Mouse (Mus musculus) lung, postnatal 0 days (tissue): ENCODE measurements around the gene Dbnl.

Source experiments
- CTCF ChIP-seq: IDR thresholded peaks from 2 replicates; pipeline ENCODE4 v1.5.1; 2016; ENCODE audit warnings: antibody characterized with exemption, mild to moderate bottlenecking
- EP300 ChIP-seq: IDR thresholded peaks from 2 replicates; pipeline ENCODE4 v1.6.1; 2016; ENCODE audit warnings: antibody characterized with exemption, mild to moderate bottlenecking, control low read depth

DNA sequence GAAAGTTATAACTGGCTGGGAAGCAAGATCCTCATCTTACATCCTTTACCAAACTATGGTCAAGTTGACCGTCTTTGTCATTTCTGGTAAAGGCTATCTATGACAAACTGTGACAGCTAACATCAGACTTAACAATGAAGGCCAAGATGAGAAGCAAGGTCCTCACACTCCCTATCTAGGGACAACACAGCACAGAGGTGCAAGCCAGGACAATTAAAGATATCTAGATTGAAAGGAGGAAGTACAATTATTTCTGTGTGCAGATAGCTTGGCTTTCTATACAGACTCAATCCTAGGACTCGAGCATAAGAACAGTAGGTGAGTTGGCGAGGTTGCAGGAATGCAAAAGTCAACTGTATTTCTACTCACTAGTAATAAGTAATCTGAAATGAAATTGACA lies 17.4 kb downstream of the Dbnl start:
- TF ChIP-seq CTCF (no peak), EP300 (no peak)
